Mouse (Mus musculus) MN1 (cell line): ENCODE results near the gene Sergef.

Experiments used
- DNase-seq: peaks from one replicate; pipeline ENCODE4 v3.0.0-alpha.2; 2016; ENCODE audit warnings: low spot score

The Sergef gene

GRCm38 (mm10) chr7:46615256-46615977 lies 24.2 kb downstream of the Sergef start:
- no peak for DNase-seq

DNA sequence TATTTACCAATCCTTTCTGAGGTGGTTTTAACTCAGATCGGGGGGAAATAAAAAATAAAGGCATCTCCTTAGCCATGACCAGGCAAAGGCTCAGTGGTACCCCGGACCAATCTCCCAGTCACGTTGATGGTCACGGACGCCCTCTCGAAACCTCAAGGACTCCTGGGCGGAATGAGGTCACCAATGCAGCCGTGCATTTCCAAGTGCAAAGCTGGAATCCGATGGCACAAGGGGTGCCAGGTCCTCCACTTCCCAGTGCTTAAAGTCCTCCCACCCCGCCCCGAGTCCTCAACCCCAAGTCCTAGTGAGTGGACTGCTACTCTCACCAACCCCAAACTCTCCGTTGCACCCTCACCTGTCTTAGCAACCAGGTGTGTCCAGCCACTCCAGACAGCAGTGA lies 25.3 kb downstream of the Sergef start:
- DNase-seq, result no peak

- no peak for DNase-seq
Observed at GRCm38 (mm10) chr7:46613091-46613490, 26.5 kb downstream of the Sergef start.

DNA sequence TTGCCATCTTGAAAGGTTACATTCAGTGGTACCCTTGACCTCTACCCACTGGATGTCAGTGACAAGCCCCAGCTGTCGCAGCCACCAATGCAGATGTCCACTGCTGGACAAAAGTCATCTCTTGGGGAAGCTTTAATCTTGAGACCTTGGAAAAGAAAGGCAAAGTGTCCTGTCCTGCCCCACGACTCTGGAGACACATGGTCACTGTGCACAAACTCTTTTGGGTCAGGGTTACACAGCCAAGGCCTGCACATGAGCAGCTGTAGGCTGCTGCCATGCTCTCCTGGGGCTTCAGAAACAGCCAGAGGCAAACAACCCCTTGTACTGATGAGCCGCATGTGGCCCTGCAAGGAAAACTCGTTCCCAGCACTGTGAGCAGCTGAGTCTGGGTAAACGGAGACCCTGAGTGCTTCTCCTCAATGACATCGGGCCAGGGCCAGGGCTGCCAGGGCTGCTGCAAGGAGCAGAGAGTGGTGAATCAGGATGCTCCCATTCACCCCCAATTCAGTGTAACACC lies 27.1 kb downstream of the Sergef start:
- DNase-seq, result no peak

DNA sequence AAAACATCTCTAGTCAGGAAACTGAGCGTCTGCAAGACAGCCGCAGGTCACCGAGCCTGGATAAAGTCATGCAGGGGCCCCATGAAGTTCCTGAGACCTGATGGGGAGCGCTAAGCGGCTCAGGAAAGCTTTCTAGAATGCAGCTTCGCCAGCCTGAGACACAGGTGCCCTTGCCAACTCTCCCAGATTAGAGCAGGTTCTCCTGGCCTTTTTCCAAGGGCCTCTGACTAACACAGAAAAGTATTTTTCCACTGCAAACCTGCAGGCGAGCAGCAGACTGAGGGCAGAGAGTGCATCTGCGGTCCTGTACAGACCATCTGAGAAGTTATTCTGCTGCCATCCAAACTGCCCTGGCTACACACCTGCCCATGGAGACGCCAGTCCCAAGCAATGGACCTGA lies 27.6 kb downstream of the Sergef start:
- no peak for DNase-seq

DNA sequence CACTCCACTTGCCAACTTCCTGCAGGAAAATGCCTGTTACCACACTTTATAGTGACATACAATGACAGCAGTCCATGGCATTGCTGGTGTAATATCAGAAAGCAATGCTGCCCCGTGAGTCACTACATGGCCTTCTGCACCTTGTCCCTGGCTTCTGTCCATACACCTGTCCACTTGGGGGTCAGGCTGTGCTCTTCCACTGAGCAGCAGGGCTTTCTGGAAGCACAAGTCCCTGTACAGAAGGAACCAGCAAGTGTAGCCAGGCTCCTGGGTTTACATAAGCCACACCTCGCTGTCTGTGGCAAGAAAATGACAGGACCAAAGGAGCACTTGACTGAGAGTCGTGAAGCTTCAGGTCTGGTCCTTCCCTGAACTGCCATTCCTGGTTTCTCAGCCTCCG lies 30.3 kb downstream of the Sergef start:
- DNase-seq, result no peak

- DNase-seq, result peak; percentile 73
Observed at GRCm38 (mm10) chr7:46607428-46608055, 32.1 kb downstream of the Sergef start.

DNA sequence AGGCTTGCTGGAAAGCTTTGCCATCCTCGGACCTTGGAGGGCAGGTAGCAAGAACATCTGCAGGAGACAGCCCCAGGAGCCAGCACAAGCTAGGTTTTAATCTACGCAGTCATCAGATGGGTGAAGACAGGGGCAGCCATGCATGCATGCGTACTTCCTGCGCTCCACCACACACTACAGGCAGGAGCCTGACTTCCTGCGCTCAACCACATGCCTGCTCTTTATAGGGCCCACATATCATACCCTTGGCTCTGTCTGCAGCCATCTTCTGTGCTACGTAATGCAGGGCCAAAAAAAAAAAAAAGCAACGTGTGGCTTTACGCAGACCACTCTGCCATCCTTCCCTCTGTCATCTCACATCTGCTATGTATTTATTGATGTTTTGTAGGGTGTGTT lies 32.6 kb downstream of the Sergef start:
- DNase-seq, result no peak

GRCm38 (mm10) chr7:46606391-46607030 lies 33.1 kb downstream of the Sergef start:
- DNase-seq, result peak; percentile 72

DNA sequence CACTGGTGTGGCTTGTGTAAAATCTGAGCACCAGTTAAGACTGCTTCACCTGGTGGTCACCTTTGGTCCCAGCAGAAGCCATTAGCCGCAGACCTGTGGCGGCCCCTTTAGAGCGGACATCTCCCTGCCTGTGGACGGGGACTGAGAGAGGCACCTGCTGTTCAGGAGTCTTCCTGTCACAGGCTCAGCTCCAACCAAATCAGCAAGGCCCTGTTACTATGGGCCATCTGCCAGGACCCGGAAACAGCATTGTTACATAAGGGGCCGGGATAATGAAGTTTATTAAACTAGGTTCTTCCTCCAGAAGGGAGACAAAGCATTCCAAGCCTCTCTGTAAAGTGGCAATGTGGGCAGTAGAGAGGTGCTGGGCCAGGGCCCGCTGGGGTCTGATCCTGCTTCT lies 36.6 kb downstream of the Sergef start:
- DNase-seq, result peak; percentile 13

DNA sequence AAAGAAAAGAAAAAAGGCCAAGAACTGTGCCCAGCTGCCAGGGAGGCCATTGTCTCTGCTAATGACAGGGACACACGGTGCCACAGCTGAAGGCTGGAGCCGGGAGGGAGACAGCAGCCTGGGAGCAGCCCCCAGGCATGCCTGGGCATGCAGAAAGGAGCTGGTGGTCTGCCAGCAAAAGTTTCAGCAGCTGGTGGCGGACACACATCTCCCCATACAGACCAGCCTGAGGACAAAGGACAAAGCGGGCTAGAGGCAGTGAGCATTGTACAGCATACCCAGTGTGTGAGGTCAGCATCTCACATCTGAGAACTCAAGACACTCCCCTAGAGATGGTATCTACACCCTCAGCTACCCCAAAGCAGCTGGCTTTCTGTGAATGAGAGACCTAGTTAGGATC lies 37.5 kb downstream of the Sergef start:
- peak; percentile 15 for DNase-seq

DNA sequence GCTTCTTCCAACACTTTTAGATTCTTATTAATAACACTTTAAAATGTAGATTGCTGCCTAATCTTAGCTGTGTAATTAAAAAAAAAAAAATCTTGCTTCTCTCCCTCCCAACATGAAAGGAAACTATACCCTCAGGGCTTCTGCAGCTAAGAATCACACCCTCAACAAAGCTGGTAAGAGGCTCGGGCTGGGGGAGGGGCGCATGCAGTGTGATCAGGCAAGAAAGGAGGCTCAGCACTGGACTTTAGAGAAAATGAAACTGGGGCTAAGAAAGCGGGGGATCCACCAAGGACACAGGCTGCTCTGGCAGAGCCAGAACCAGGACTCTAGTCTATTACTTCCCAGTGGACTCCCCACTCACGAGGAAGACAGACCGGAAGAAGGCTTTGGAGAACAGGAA lies 38.5 kb downstream of the Sergef start:
- DNase-seq, result no peak

DNA sequence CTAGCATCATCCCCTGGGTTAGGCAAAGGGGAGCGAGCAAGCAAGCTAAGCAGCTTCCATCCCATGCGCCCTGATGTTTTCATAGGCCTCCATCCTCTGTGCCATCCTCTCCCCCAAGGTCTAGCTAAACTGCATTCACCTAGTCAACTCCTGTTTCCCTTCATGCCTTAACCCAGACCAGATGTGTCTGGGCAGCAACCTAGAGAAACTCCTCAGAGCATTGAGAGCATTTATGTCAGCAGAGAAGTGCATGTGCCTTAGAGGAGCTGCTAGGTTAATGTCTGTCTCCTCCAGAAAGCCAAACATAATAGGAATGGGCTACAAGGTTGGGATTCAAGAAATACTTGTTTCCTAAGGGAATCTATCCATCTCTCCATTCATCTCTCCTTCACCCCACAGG lies 42.6 kb downstream of the Sergef start:
- DNase-seq, result no peak

DNA sequence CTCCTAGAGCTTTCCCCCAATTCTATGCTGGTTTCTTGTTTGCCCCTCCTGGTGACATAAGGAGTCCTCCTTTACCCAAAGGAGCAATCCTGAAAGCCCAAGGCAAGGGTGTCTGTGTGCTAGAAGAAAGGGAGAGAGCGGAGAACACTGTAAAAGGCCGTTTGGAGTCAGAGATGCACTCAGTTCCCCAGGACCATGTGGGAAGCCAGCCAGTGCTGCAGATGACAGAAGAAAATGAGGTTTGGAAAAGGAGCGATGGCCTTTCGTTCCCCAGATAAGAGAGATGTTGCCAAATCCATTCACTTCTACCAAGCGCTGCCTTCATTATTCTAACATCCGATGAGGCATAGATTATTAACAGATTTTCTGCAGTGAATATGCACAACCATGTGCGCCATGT lies 48.1 kb downstream of the Sergef start:
- no peak for DNase-seq

GRCm38 (mm10) chr7:46589181-46589580 lies 50.4 kb downstream of the Sergef start:
- no peak for DNase-seq

DNA sequence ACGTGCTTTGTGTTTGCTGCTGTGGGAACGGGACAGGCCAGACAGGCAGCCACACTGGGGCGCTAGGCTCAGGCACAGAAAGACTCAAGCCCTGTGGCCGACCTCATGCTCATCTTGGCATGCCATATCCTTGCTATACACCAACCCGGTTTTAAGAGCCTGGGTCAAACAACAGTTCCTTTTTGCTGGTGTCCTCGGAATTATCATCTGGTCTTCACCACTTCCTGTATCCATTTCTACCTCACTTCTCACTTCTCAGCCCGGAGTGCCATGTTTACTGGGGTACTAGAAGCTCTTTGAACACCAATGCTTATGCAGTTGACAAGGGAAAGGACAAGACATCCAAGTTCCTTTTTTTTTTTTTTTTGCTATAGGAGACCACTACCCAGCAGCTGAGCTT lies 51.6 kb downstream of the Sergef start:
- no peak for DNase-seq

GRCm38 (mm10) chr7:46587466-46587865 lies 52.1 kb downstream of the Sergef start:
- no peak for DNase-seq

GRCm38 (mm10) chr7:46586621-46587216 lies 52.9 kb downstream of the Sergef start:
- DNase-seq, result no peak

DNA sequence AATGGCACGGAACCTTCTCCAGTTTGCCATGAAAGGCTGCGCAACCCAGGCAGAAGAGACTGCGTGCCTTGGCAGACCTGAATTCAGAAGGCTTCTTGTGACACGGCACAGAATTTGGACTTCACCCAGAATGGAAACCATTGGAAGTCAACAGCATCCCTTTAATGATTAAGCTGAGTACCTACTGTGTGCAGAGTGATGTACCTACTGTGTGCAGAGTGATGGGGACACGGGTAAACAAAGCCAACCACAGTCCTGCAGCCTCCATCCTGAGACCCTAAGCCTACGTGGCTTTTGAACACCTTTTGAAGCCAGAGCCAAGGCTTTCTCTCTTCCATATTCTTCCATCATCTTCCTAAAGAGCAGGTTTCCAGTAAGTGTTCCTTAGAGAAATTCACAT lies 56.9 kb downstream of the Sergef start:
- DNase-seq, result no peak

GRCm38 (mm10) chr7:46581358-46581930 lies 58.2 kb downstream of the Sergef start:
- DNase-seq, result no peak

- no peak for DNase-seq
Observed at GRCm38 (mm10) chr7:46578091-46578490, 61.5 kb downstream of the Sergef start.

DNA sequence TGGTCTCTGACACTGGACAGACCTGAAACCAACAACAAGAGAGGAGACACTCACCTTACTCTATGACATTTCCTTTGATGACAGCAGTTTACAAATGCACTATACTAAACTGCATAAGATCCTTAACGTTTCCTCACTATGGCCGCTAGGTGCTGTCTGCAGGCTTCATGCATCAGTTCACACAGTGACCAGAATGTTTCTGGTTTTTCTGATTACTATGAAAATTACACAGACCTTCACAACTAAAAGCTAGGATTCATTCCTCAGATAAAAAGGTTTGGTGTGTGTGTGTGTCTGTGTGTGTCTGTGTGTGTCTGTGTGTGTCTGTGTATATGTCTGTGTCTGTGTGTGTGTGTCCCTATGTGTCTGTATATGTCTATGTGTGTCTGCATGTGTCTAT lies 63.7 kb downstream of the Sergef start:
- DNase-seq, result no peak
